24 mouse cellular contexts compared by ENCODE assay signal in the genomic region with DNA sequence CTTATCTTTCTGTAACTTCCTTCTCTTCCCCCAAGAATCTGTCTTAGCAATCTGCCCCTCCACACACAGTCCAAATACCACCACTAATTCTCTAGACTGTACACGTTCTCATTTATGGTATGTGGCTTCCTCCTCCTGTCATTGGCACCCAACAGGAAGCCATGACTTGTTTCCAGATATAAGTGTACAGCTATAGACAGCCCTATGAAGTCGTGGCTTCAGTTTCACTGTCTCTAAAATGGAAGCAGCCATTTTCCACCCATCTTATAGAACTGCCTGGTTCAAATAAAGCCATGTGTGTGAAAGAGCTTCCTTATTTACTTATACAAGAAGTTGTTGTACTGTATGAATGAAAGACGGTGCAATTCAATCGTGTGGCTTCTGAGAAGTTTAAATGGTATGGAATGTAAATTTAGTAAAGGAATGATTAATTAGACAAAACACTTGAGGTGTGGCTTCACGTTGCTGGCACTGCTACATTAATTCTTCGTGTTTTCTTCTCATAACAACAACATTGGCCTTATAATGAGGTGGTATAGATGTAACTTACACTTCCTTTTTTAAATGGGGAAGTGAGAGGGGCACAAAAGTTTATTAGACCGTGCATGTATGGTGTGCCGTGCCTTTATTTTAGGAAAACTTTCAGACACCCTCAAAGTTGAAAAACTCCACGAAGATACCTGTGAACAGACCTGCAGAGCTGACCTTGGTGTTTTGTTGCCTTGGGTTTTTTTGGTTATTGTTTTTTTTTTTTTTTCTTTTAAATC.
DNase-seq lines count a peak whose midpoint lies in the region; ATAC-seq lines count a peak whose summit lies in the region.
"Had no signal": no experiment of that assay in that cellular context is flagged by ENCODE, and none has a peak within 500 bp of the region (broad histone marks: within the 10 kb centered on the region; RNA-seq: fewer than 3 reads in every experiment).

No protein-coding gene starts in this region.

- no peaks in the 10 kb centered on the region for H3K4me1 ChIP-seq in intestine, embryonic 14.5 days (replicated peaks; ENCODE audit: control insufficient read depth, insufficient read depth, low read length)
- no peaks in the 10 kb centered on the region for H3K4me1 ChIP-seq in intestine, embryonic 16.5 days (ENCODE audit: control insufficient read depth, insufficient read depth, low read length)
- H3K4me1 ChIP-seq: embryonic facial prominence, embryonic 10.5 days; hindbrain, embryonic 15.5 days; midbrain, embryonic 13.5 days had no signal

- H3K4me3 ChIP-seq in intestine, embryonic 14.5 days (ENCODE audit: low read depth, low read length), result no peak overlapping the region
- no peak overlapping the region for H3K4me3 ChIP-seq in intestine, embryonic 16.5 days (ENCODE audit: low read length)
- H3K4me3 ChIP-seq: embryonic facial prominence, embryonic 10.5 days; forebrain, embryonic 12.5 days; heart, embryonic 12.5 days; hindbrain, embryonic 15.5 days; midbrain, embryonic 13.5 days had no signal

- WGBS in intestine, embryonic 14.5 days, result 78% methylated on average over 9 of the region's 9 CpGs
- WGBS in intestine, embryonic 16.5 days, result 80% methylated on average over 9 of the region's 9 CpGs

- no peak overlapping the region for H3K4me2 ChIP-seq in intestine, embryonic 14.5 days (ENCODE audit: low read length)
- H3K4me2 ChIP-seq in intestine, embryonic 16.5 days (ENCODE audit: low read depth, low read length), result no peak overlapping the region
- H3K4me2 ChIP-seq: forebrain, embryonic 12.5 days; heart, embryonic 12.5 days; hindbrain, embryonic 15.5 days; midbrain, embryonic 13.5 days had no signal

- H3K36me3 ChIP-seq in intestine, embryonic 14.5 days (ENCODE audit: control insufficient read depth, insufficient read depth, low read length), result no peaks in the 10 kb centered on the region
- no peaks in the 10 kb centered on the region for H3K36me3 ChIP-seq in intestine, embryonic 16.5 days (ENCODE audit: control insufficient read depth, insufficient read depth, low read length)
- H3K36me3 ChIP-seq: embryonic facial prominence, embryonic 10.5 days; forebrain, embryonic 12.5 days; heart, embryonic 12.5 days; hindbrain, embryonic 15.5 days; midbrain, embryonic 13.5 days had no signal

- H3K27me3 ChIP-seq in intestine, embryonic 14.5 days (replicated peaks; ENCODE audit: control insufficient read depth, insufficient read depth, low read length), result no peaks in the 10 kb centered on the region
- no peaks in the 10 kb centered on the region for H3K27me3 ChIP-seq in intestine, embryonic 16.5 days (replicated peaks; ENCODE audit: control insufficient read depth, insufficient read depth, low read length)
- H3K27me3 ChIP-seq: midbrain, embryonic 13.5 days had no signal

- no peak for ATAC-seq in intestine, embryonic 14.5 days (replicated peaks; ENCODE audit: low FRiP score, low TSS enrichment, low read depth)
- no peak for ATAC-seq in intestine, embryonic 16.5 days
- peak; percentile 91 for ATAC-seq in granulocyte monocyte progenitor cell, adult 5-6 weeks (replicated peaks; ENCODE audit: poor library complexity, severe bottlenecking)
- peak; percentile 57 for ATAC-seq in monocyte, adult 5-6 weeks (replicated peaks; ENCODE audit: insufficient number of reproducible peaks, low FRiP score, low TSS enrichment, poor library complexity, severe bottlenecking)
- ATAC-seq: midbrain, embryonic 13.5 days had no signal

- intact Hi-C loops in left cerebral cortex, postnatal 36 days (cut with DNase I), result no loop called here

- DNase-seq in intestine, embryonic 14.5 days (ENCODE audit: low spot score), result peak; percentile 7
- peak; percentile 47 for DNase-seq in CD4-positive, CD25-positive, alpha-beta regulatory T cell, adult 2 months (ENCODE audit: low read depth, low spot score)
- no peak for DNase-seq in kidney, postnatal 36 days
- no peak for DNase-seq in left cerebral cortex, postnatal 36 days (ENCODE audit: low spot score in 2 of 2)
- DNase-seq in lung, postnatal 14 days, result no peak
- DNase-seq: adrenal gland, postnatal 25 days; cerebellum, adult 11-12 months; cerebellum, postnatal 25 days; heart, postnatal 14 days; kidney, adult 18-20 months; left cerebral cortex, postnatal 4 days; liver; lung, adult 18-20 months; lung, postnatal 36 days; spleen, adult 18-20 months had no signal

- no peak overlapping the region for H3K27ac ChIP-seq in intestine, embryonic 14.5 days (ENCODE audit: low read depth)
- no peak overlapping the region for H3K27ac ChIP-seq in intestine, embryonic 16.5 days (ENCODE audit: low read length)
- H3K27ac ChIP-seq: embryonic facial prominence, embryonic 10.5 days; forebrain, embryonic 12.5 days; hindbrain, embryonic 15.5 days; kidney, postnatal 0 days; midbrain, embryonic 13.5 days had no signal

- no peaks in the 10 kb centered on the region for H3K9me3 ChIP-seq in intestine, embryonic 14.5 days (ENCODE audit: control insufficient read depth, low read length)
- no peaks in the 10 kb centered on the region for H3K9me3 ChIP-seq in intestine, embryonic 16.5 days (ENCODE audit: control insufficient read depth, low read length)
- H3K9me3 ChIP-seq: embryonic facial prominence, embryonic 10.5 days; forebrain, embryonic 12.5 days; heart, embryonic 12.5 days; hindbrain, embryonic 15.5 days; midbrain, embryonic 13.5 days had no signal

- no peak overlapping the region for H3K9ac ChIP-seq in intestine, embryonic 14.5 days (ENCODE audit: low read length)
- no peak overlapping the region for H3K9ac ChIP-seq in intestine, embryonic 16.5 days (ENCODE audit: low read depth, low read length)
- H3K9ac ChIP-seq: forebrain, embryonic 12.5 days; heart, embryonic 12.5 days; hindbrain, embryonic 15.5 days; midbrain, embryonic 13.5 days had no signal

Comparison
In these comparisons a context has a peak if more than half of its experiments do, and no peak if none do; other contexts are left out.
1. ATAC-seq: peak in granulocyte monocyte progenitor cell, adult 5-6 weeks (single experiment) and monocyte, adult 5-6 weeks (single experiment); none in intestine, embryonic 14.5 days (single experiment) and intestine, embryonic 16.5 days (single experiment).
2. DNase-seq: peak in intestine, embryonic 14.5 days (single experiment) and CD4-positive, CD25-positive, alpha-beta regulatory T cell, adult 2 months (single experiment); none in kidney, postnatal 36 days (0 of 2), left cerebral cortex, postnatal 36 days (0 of 2) and lung, postnatal 14 days (single experiment).